Mouse (Mus musculus): ENCODE data around the gene Itgav. TPM values are rescaled to one million over a fixed set of nuclear protein-coding genes. Genes with fewer than 3 reads are reported as not detected.

The Itgav gene
- polyA plus RNA-seq, 1 experiment, result 17.6 TPM

GRCm38 (mm10) chr2:83832903-83833302 lies 108.7 kb downstream of the Itgav start:
- no peak for DNase-seq (ENCODE audit: low read depth)
- TF ChIP-seq CTCF (IDR thresholded peaks at IDR 0.05; ENCODE audit: borderline replicate concordance, extremely low read depth, insufficient read depth, insufficient read length) (no peak), POLR2A (IDR thresholded peaks at IDR 0.05; ENCODE audit: borderline replicate concordance, extremely low read depth, insufficient read depth, insufficient read length, poor library complexity, severe bottlenecking) (no peak)

GRCm38 (mm10) chr2:83835313-83836070 lies 111.3 kb downstream of the Itgav start:
- TF ChIP-seq CTCF (IDR thresholded peaks at IDR 0.05; ENCODE audit: borderline replicate concordance, extremely low read depth, insufficient read depth, insufficient read length) (no peak), POLR2A (IDR thresholded peaks at IDR 0.05; ENCODE audit: borderline replicate concordance, extremely low read depth, insufficient read depth, insufficient read length, poor library complexity, severe bottlenecking) (no peak)
- DNase-seq (ENCODE audit: low read depth), result peak; percentile 74

GRCm38 (mm10) chr2:83848495-83848894 lies 124.3 kb downstream of the Itgav start:
- DNase-seq (ENCODE audit: low read depth), result peak; percentile 41
- TF ChIP-seq CTCF (IDR thresholded peaks at IDR 0.05; ENCODE audit: borderline replicate concordance, extremely low read depth, insufficient read depth, insufficient read length), result no peak
- TF ChIP-seq POLR2A (IDR thresholded peaks at IDR 0.05; ENCODE audit: borderline replicate concordance, extremely low read depth, insufficient read depth, insufficient read length, poor library complexity, severe bottlenecking), result no peak

- peak; percentile 62 for DNase-seq (ENCODE audit: low read depth)
- no peak for TF ChIP-seq POLR2A (IDR thresholded peaks at IDR 0.05; ENCODE audit: borderline replicate concordance, extremely low read depth, insufficient read depth, insufficient read length, poor library complexity, severe bottlenecking)
- TF ChIP-seq CTCF (IDR thresholded peaks at IDR 0.05; ENCODE audit: borderline replicate concordance, extremely low read depth, insufficient read depth, insufficient read length), result no peak
Measured at GRCm38 (mm10) chr2:83853423-83853822, 129.2 kb downstream of the Itgav start.

GRCm38 (mm10) chr2:83856236-83856635 lies 132.0 kb downstream of the Itgav start:
- no peak for TF ChIP-seq CTCF (IDR thresholded peaks at IDR 0.05; ENCODE audit: borderline replicate concordance, extremely low read depth, insufficient read depth, insufficient read length)
- TF ChIP-seq POLR2A (IDR thresholded peaks at IDR 0.05; ENCODE audit: borderline replicate concordance, extremely low read depth, insufficient read depth, insufficient read length, poor library complexity, severe bottlenecking), result no peak
- no peak for DNase-seq (ENCODE audit: low read depth)

Other genes starting within 250 kb of the Itgav start
- 91.6 and 129 TPM in 2 replicates for gene Zc3h15, start 80.0 kb upstream of the Itgav start, polyA plus RNA-seq (2012; rRNA removed)
- 37.4 and 49.8 TPM in 2 replicates for gene Fam171b, start 88.2 kb downstream of the Itgav start, polyA plus RNA-seq (2012; rRNA removed)
- not detected in 2 replicates for gene Zswim2, start 216.8 kb downstream of the Itgav start, polyA plus RNA-seq (2012; rRNA removed)
- not detected in 2 replicates for gene Gm13698, start 231.3 kb downstream of the Itgav start, polyA plus RNA-seq (2012; rRNA removed)
- gene Gm13693, start 237.1 kb downstream of the Itgav start, polyA plus RNA-seq (2012; rRNA removed), result not detected in 2 replicates
- gene Gm13695, start 242.9 kb downstream of the Itgav start, polyA plus RNA-seq (2012; rRNA removed), result not detected in 2 replicates
- not detected in 2 replicates for gene Gm13696, start 248.7 kb downstream of the Itgav start, polyA plus RNA-seq (2012; rRNA removed)

Measured in brain, embryonic 14.5 days (tissue).